Mouse (Mus musculus): ENCODE data around the gene Slc16a11.

The Slc16a11 gene

DNA sequence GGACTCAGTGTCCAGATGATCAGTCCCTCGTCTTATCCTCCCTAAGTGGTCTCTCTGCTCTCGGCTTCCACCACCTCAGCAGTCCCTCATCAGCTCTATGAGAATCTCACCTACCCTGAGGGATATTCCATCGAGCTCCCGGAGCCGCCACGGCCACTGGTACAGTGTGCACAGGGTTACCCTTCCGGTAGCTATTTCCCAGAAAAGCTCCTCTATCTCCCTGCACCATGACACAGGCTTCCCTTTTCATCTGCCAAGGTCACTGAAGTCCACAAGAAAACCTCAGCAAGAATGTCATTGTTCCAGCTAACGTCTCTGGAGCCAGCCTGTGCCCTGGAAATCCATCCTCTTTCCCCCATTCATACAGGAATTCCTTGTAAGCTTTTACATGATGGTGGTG, 39.3 kb downstream of the Slc16a11 start:
- DNase-seq (ENCODE audit: low read depth), result no peak

DNA sequence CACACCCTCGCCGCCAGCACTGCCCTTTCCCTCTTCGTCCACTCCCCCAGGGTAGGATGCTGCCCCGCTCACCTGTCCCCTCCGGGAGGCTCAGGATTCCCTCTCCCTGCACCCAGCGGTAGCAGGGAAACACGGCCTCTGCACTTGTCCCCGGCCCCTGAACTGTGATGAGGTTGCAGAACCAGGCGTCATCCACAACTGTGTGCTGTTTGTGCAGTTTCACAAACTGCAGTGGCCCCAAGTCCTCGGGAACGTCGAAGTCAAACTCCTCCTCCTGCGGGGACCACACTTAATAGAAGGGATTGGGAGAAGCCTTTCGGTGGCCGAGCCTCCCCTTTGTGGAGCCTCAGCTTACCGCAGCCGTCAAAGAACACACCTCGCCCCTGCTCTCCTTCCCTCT, 41.8 kb downstream of the Slc16a11 start:
- DNase-seq (ENCODE audit: low read depth), result no peak

DNA sequence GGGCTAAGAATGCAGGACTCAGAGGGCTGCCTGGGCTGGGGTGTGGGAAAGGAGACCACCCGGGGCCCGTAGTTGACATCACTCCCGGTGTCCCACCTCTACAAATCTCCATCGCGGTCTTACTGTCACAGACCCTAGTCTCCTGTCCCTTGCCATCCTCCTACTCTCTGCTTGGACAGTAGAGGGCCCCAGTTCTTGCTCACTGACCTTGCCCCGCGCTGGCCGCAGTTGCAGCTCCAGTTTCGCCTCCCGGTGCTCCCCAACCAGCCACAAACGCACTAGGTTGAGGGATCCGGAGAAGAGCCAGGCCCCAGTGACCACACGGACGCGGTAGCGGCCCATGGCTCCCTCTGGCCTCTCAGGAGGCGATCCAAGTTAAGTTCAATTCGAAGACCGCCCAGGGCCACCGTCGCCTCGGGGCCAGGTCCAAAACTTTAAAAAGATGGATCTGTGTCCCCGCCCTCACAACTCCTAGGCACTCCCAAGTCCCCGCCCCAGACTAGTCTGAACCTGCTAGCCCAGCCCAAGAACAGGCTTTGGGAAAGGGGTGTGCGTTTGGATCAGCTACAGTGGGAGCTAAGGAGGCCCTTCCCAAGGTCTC, 42.5 kb downstream of the Slc16a11 start, which contains the start of gene Alox12:
Alox12 (minus strand) TSS at position 423 of the 601 bp plus-strand sequence.
- no peak for DNase-seq (ENCODE audit: low read depth)

DNA sequence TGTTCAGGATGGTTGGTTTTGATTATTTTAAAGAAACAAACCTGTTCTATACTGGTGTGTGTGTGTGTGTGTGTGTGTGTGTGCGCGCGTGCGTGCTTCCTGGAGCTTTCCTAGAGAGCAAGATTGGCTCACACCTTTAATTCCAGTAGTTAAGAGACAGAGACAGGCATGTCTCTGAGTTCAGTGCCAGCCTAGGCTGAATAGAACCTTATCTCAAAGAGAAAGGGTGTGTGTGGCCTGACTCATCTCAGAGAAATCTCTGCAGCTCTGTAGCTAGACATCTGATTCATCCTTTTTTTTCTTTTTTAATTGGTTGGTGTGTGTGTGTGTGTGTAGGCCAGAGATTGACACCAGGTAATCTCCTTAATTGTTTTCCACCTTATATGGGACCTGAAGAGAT, 46.5 kb downstream of the Slc16a11 start:
- DNase-seq (ENCODE audit: low read depth), result no peak

DNA sequence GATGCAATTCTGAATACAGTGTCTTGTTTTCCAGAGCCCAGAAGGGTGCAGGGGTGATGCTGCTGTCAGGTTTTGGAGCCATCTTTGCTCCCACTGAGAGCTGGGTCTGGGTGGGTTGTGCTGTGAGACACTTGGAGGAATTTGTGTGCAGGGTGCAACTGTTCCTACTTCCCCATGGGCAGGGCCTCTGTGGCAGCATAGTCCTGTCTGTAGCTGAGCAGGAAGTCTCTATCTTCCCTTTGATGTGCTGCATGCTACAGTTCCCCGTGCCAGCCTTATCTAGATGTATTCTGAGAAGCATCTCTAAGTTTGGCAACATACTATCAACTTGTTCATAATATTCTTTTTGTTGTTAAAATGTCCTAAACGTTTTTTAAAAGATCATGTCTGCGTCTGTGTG, 52.7 kb downstream of the Slc16a11 start:
- DNase-seq (ENCODE audit: low read depth), result no peak

DNA sequence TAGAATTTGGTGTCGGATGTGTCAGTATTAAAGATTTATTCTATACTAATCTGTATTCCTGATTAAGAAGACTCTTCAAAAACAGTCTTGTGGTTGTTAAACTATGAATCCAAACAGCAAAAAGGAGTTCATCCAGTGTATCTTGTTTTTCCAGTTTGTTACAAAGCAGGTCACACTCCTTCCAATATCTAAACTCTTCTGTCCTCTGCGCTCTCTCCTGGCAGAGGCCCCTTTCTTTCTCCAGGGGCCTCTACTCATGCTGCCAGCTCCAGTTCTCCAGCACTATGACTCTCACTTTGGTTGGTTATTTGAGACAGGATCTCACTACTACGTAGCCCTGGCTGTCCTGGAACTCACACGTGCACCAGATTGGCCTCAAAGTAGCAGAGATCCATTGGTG, 53.3 kb downstream of the Slc16a11 start:
- no peak for DNase-seq (ENCODE audit: low read depth)

Data from c-Kit-positive CD71-positive TER-119-negative erythroid progenitor cells, embryonic 14.5 days (primary cell).